Mouse (Mus musculus): ENCODE measurements around the gene Lypd4. TPM values are rescaled to one million over a fixed set of nuclear protein-coding genes. Genes with fewer than 3 reads are reported as not detected.
"Not testable (repeated sequence)": the region's sequence is repeated elsewhere in the genome, so short reads cannot be mapped to it uniquely, and the experiment has no call there.

The Lypd4 gene
- polyA plus RNA-seq, 1 experiment from 2014 or later = not detected

DNA sequence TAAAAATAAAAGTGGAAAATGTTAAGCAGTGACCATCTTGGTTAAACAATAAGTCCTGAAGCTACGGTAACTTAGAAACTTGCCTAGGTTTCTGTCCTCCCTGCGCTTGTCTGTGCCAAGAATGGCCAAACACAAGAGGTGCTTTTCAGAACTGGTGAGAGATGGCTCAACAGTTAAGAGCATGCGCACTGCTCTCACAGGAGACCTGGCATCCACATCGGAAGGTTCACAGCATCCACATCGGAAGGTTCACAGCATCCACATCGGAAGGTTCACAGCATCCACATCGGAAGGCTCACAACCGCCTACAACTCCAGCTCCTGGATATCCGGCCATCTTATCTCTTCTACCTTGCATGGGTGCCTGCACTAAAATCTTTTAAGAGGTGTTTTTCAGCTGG is 24.6 kb downstream of the Lypd4 start:
- no peaks in the 10 kb centered on the region for H3K9me3 ChIP-seq (ENCODE audit: low read length)
- 78% methylated on average over 9 of the region's 9 CpGs for WGBS
- TF ChIP-seq CTCF (IDR thresholded peaks at IDR 0.05) = no peak
- no peak for TF ChIP-seq EP300 (IDR thresholded peaks at IDR 0.05)

DNA sequence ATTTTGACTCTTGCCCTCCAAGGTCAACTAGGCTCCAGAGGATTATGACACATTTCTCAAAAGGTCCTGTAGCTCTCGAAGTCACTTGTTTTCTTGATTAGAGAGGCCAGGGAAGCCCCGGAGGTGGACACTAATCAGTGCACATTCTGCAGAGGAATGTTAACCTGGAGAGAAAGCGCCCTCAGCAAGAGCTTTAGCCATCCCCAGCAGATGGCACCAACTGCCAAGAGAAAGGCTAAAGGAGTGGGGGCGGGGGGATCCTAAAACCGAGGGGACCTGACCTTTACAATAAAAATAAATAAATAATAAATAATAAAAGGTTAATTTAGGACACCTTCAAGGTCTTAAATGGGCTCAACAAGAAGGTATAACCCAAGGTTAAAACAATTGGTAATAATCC is 25.6 kb downstream of the Lypd4 start:
- no peaks in the 10 kb centered on the region for H3K27me3 ChIP-seq (replicated peaks; ENCODE audit: insufficient read depth, low read length)
- ATAC-seq (no peak), DNase-seq (ENCODE audit: low spot score) (no peak)
- TF ChIP-seq CTCF (IDR thresholded peaks at IDR 0.05) (no peak), EP300 (IDR thresholded peaks at IDR 0.05) (no peak)
- H3K9ac ChIP-seq (replicated peaks; ENCODE audit: low read depth) = no peak overlapping the region
- no peaks in the 10 kb centered on the region for H3K9me3 ChIP-seq (ENCODE audit: low read length)
- no peak overlapping the region for H3K27ac ChIP-seq (ENCODE audit: low read length)
- H3K4me3 ChIP-seq (ENCODE audit: low read depth, low read length) = no peak overlapping the region
- 41% methylated on average over 5 of the region's 5 CpGs for WGBS
- no peak overlapping the region for H3K4me2 ChIP-seq (replicated peaks; ENCODE audit: low read depth, low read length)
- no peaks in the 10 kb centered on the region for H3K4me1 ChIP-seq (ENCODE audit: insufficient read depth, low read depth, low read length)
- H3K36me3 ChIP-seq (ENCODE audit: insufficient read depth, low read length) = no peaks in the 10 kb centered on the region

More for the DNA sequence above, 24.6 kb downstream of the Lypd4 start:
- DNase-seq (ENCODE audit: low spot score) (no peak), ATAC-seq (no peak)
- Histone ChIP-seq H3K36me3 (ENCODE audit: insufficient read depth, low read length) (no peaks in the 10 kb centered on the region), H3K27ac (ENCODE audit: low read length) (no peak overlapping the region), H3K27me3 (replicated peaks; ENCODE audit: insufficient read depth, low read length) (no peaks in the 10 kb centered on the region), H3K4me3 (ENCODE audit: low read depth, low read length) (no peak overlapping the region), H3K9ac (replicated peaks; ENCODE audit: low read depth) (no peak overlapping the region), H3K4me2 (replicated peaks; ENCODE audit: low read depth, low read length) (no peak overlapping the region), H3K4me1 (ENCODE audit: insufficient read depth, low read depth, low read length) (no peaks in the 10 kb centered on the region)

DNA sequence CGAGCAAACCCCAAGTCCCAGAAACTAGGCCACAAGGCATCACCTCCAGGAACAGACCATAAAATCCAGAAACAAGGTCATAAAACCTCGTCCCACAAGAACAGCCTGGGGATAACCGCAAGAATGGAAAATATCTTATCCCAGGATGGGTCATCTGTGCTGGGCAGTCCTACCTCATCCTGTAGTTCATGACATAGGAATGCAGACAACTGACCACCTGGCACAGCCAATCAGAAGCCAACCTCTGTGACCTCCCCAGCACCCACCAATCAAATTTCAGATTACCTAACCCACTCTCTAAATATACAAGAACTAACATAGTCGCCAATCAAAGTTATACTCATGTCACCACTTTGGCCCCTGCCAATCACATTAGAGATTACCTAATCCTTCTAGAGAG is 28.7 kb downstream of the Lypd4 start:
- no peaks in the 10 kb centered on the region for H3K4me1 ChIP-seq (ENCODE audit: insufficient read depth, low read depth, low read length)
- no peaks in the 10 kb centered on the region for H3K9me3 ChIP-seq (ENCODE audit: low read length)
- ATAC-seq (no peak), DNase-seq (ENCODE audit: low spot score) (no peak)
- H3K36me3 ChIP-seq (ENCODE audit: insufficient read depth, low read length) = no peaks in the 10 kb centered on the region
- no peak overlapping the region for H3K27ac ChIP-seq (ENCODE audit: low read length)
- WGBS = 74% methylated on average over 4 of the region's 4 CpGs
- H3K27me3 ChIP-seq (replicated peaks; ENCODE audit: insufficient read depth, low read length) = no peaks in the 10 kb centered on the region
- TF ChIP-seq EP300 (IDR thresholded peaks at IDR 0.05) = no peak
- TF ChIP-seq CTCF (IDR thresholded peaks at IDR 0.05) = no peak
- H3K4me2 ChIP-seq (replicated peaks; ENCODE audit: low read depth, low read length) = no peak overlapping the region
- H3K9ac ChIP-seq (replicated peaks; ENCODE audit: low read depth) = no peak overlapping the region
- H3K4me3 ChIP-seq (ENCODE audit: low read depth, low read length) = no peak overlapping the region

DNA sequence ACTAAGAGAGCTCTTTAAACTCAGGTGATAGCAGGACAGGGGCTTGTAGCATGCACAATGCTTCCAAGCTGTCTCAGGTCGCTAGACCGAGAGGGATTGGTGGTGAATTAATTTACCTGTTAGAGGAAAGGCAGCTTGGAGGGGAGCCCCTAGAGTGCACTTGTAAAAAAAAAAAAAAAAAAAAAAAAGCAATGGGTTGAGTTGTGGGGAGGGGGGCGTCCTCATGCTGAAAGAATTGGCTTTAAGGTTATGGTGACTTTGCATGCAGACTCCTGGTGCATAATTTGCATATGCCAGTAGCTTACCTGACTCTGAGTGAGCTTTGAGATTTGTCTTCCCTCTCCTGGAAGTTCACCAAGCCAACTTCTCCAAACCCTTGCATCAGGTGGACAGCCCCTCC is 29.4 kb downstream of the Lypd4 start:
- TF ChIP-seq EP300 (IDR thresholded peaks at IDR 0.05) (no peak), CTCF (IDR thresholded peaks at IDR 0.05) (no peak)
- H3K4me2 ChIP-seq (replicated peaks; ENCODE audit: low read depth, low read length) = no peak overlapping the region
- H3K9ac ChIP-seq (replicated peaks; ENCODE audit: low read depth) = no peak overlapping the region
- H3K27me3 ChIP-seq (replicated peaks; ENCODE audit: insufficient read depth, low read length) = no peaks in the 10 kb centered on the region
- H3K36me3 ChIP-seq (ENCODE audit: insufficient read depth, low read length) = no peaks in the 10 kb centered on the region
- H3K9me3 ChIP-seq (ENCODE audit: low read length) = no peaks in the 10 kb centered on the region
- ATAC-seq (no peak), DNase-seq (ENCODE audit: low spot score) (no peak)
- 51% methylated on average over 3 of the region's 3 CpGs for WGBS
- no peak overlapping the region for H3K4me3 ChIP-seq (ENCODE audit: low read depth, low read length)
- H3K27ac ChIP-seq (ENCODE audit: low read length) = no peak overlapping the region
- no peaks in the 10 kb centered on the region for H3K4me1 ChIP-seq (ENCODE audit: insufficient read depth, low read depth, low read length)

DNA sequence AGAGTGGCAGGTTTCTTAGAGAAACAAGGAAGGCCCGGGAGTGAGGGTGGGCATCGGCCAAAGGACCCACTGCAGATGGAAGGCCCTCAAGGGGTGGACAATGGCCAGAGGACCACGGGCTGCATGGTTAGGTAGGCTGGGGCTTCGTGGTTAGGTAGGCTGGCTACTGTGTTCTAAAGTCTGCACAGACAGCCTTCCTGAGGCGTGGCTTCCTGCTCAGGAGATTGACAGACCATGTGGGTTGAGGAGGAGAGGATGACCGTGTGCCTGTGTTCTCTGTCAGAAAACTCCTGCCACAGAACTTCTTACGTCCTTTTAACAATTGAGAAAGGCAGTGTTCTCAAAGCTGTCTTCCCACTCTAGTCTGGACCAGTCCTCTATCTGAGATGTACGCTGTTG is 30.3 kb downstream of the Lypd4 start:
- 68% methylated on average over 8 of the region's 8 CpGs for WGBS
- no peaks in the 10 kb centered on the region for H3K36me3 ChIP-seq (ENCODE audit: insufficient read depth, low read length)
- H3K4me3 ChIP-seq (ENCODE audit: low read depth, low read length) = no peak overlapping the region
- TF ChIP-seq EP300 (IDR thresholded peaks at IDR 0.05) = no peak
- no peak for TF ChIP-seq CTCF (IDR thresholded peaks at IDR 0.05)
- no peaks in the 10 kb centered on the region for H3K4me1 ChIP-seq (ENCODE audit: insufficient read depth, low read depth, low read length)
- DNase-seq (ENCODE audit: low spot score) (no peak), ATAC-seq (no peak)
- no peak overlapping the region for H3K9ac ChIP-seq (replicated peaks; ENCODE audit: low read depth)
- H3K9me3 ChIP-seq (ENCODE audit: low read length) = no peaks in the 10 kb centered on the region
- no peak overlapping the region for H3K4me2 ChIP-seq (replicated peaks; ENCODE audit: low read depth, low read length)
- H3K27ac ChIP-seq (ENCODE audit: low read length) = no peak overlapping the region
- H3K27me3 ChIP-seq (replicated peaks; ENCODE audit: insufficient read depth, low read length) = no peaks in the 10 kb centered on the region

DNA sequence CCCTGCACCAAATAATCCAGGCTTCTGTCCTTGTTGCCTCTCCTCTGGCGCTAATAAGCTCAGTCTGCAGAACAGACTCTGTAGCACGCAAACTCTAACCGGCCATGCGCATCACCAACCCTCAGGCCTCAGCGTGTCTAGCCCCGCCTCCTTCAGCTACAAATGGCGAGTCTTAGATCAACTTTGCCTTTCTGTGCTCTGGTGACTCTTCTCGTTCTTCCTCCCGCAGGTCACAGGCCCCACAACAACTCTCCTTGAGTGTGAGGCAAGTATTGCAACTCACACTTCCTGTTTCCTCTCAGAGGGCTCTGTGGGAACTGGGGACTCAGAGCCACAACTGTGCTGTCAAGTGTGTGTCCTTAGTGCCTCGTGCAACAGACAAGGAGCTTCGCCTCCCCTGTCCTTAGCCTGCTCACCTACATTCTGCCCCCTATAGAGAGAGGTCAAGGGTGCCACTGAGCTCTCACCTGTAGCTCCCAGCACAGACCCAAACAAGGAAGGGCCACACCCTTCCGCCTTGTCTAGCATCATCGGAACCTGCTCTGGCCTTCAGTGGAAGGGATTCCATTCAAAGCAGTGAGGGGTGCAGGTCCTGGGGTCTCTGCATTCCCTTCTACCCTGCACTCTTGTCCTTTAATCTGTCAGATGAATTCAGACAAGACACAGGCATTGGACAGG is 30.9 kb downstream of the Lypd4 start:
- H3K4me1 ChIP-seq (ENCODE audit: insufficient read depth, low read depth, low read length); H3K9me3 ChIP-seq (ENCODE audit: low read length); H3K4me3 ChIP-seq (ENCODE audit: low read depth, low read length); H3K27ac ChIP-seq (ENCODE audit: low read length); H3K9ac ChIP-seq (replicated peaks; ENCODE audit: low read depth); H3K36me3 ChIP-seq (ENCODE audit: insufficient read depth, low read length); H3K4me2 ChIP-seq (replicated peaks; ENCODE audit: low read depth, low read length); H3K27me3 ChIP-seq (replicated peaks; ENCODE audit: insufficient read depth, low read length); DNase-seq (ENCODE audit: low spot score): not testable (repeated sequence)
- WGBS = 65% methylated on average over 11 of the region's 13 CpGs
- peak; percentile 56 for ATAC-seq

DNA sequence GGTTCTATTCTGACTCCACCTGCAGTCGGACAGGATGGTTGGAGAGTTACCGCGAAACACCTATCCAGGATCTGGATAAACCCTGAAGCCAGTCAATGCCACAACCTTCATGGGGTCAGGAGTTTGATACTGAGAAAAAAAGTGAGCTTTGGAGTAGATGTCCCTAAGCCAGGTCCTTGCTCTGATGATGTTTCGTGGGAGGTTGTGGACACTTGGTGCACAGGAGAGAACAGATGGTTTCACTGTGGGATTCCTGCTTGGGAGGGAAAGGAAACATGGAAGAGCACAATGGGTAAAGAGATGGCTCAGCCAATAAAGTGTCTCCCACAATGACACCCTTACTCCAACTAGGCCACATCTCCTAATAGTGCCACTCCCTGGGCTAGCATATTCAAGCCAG is 42.6 kb downstream of the Lypd4 start:
- Histone ChIP-seq H3K4me3 (ENCODE audit: low read depth, low read length) (no peak overlapping the region), H3K27ac (ENCODE audit: low read length) (no peak overlapping the region)

More for the DNA sequence above, 42.6 kb downstream of the Lypd4 start:
- H3K27me3 ChIP-seq (replicated peaks; ENCODE audit: insufficient read depth, low read length) = no peaks in the 10 kb centered on the region
- no peak for DNase-seq (ENCODE audit: low spot score)
- H3K9ac ChIP-seq (replicated peaks; ENCODE audit: low read depth) = no peak overlapping the region
- H3K4me1 ChIP-seq (ENCODE audit: insufficient read depth, low read depth, low read length) = no peaks in the 10 kb centered on the region
- WGBS = 93% methylated on average over 4 of the region's 4 CpGs
- H3K4me2 ChIP-seq (replicated peaks; ENCODE audit: low read depth, low read length) = no peak overlapping the region
- no peaks in the 10 kb centered on the region for H3K36me3 ChIP-seq (ENCODE audit: insufficient read depth, low read length)
- no peak for ATAC-seq
- TF ChIP-seq EP300 (IDR thresholded peaks at IDR 0.05) (no peak), CTCF (IDR thresholded peaks at IDR 0.05) (no peak)
- no peaks in the 10 kb centered on the region for H3K9me3 ChIP-seq (ENCODE audit: low read length)

Data from lung, postnatal 0 days (tissue).